Mouse (Mus musculus): Measurements from ENCODE around the gene Cpsf4l.

DNA sequence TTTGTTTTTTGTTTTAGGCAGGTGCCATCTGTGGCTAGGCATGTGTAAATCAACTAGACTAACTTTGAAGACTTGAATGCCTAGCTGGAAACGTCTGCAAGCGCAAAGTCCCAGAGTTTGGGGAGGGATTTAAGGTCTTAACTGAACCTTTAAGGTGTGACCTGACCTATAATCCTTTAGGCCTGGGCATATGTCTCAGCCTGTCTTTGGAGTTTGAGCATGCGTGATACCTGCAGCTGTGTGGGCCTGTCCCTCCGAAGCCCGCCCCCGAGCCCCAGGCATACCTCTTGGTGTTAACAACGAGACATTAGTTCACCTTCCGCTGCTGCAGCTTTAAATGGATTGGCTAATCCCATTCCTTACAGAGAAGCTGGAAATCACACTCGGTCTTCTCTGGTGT, 45.0 kb upstream of the Cpsf4l start:
- TF ChIP-seq CTCF (IDR thresholded peaks at IDR 0.05; ENCODE audit: borderline replicate concordance, extremely low read depth, insufficient read depth, insufficient read length) (no peak), POLR2A (IDR thresholded peaks at IDR 0.05; ENCODE audit: borderline replicate concordance, extremely low read depth, insufficient read depth, insufficient read length, poor library complexity, severe bottlenecking) (no peak)

Data from brain, embryonic 14.5 days (tissue).